Mouse (Mus musculus) midbrain, embryonic 16.5 days (tissue): Measurements from ENCODE around the gene Ttc28. TPM values are rescaled to one million over a fixed set of nuclear protein-coding genes. Genes with fewer than 3 reads are reported as not detected.

Source experiments
- ATAC-seq: fragments of 200-750 bp; cut with Nextera tagmentation; 2 replicates; pipeline ENCODE4 v1.8.0; 2017; ENCODE audit warnings: moderate TSS enrichment
- H3K27ac ChIP-seq: fragments of 300-500 bp; sonication (generic); 2 replicates; pipeline ENCODE4 v1.5.1; 2014; ENCODE audit warnings: mild to moderate bottlenecking, low read length, mixed read lengths
- H3K27me3 ChIP-seq: fragments of 300-500 bp; sonication (generic); 2 replicates; pipeline ENCODE4 v1.6.1; 2014; ENCODE audit warnings: low read depth, low read length, mixed read lengths; ENCODE audit not compliant: control insufficient read depth, insufficient read depth
- H3K36me3 ChIP-seq: fragments of 300-500 bp; sonication (generic); 2 replicates; pipeline ENCODE4 v1.6.1; 2014; ENCODE audit warnings: mild to moderate bottlenecking, low read length, moderate library complexity, mixed read lengths; ENCODE audit not compliant: control insufficient read depth, insufficient read depth
- H3K4me1 ChIP-seq: fragments of 300-500 bp; sonication (generic); 2 replicates; pipeline ENCODE4 v1.6.1; 2014; ENCODE audit warnings: mild to moderate bottlenecking, low read length, mixed read lengths; ENCODE audit not compliant: control insufficient read depth, insufficient read depth
- H3K4me2 ChIP-seq: fragments of 300-500 bp; sonication (generic); 2 replicates; pipeline ENCODE4 v1.6.1; 2014; ENCODE audit warnings: mild to moderate bottlenecking, low read length, mixed read lengths
- H3K4me3 ChIP-seq: fragments of 300-500 bp; sonication (generic); 2 replicates; pipeline ENCODE4 v1.5.1; 2014; ENCODE audit warnings: low read depth, mild to moderate bottlenecking, low read length, moderate library complexity, mixed read lengths
- H3K9ac ChIP-seq: fragments of 300-500 bp; sonication (generic); 2 replicates; pipeline ENCODE4 v1.6.1; 2014; ENCODE audit warnings: low read depth, low read length, mixed read lengths
- H3K9me3 ChIP-seq: fragments of 300-500 bp; sonication (generic); replicated peaks from 2 replicates; pipeline ENCODE4 v1.6.1; 2014; ENCODE audit warnings: mild to moderate bottlenecking, low read length, mixed read lengths; ENCODE audit not compliant: control insufficient read depth, poor library complexity, severe bottlenecking
- WGBS: fragments of 180-500 bp; shearing (Covaris S2); extraction: QIAGEN DNeasy Blood & Tissue Kit; methylation state at CpG from one replicate; pipeline ENCODE4 v1.1.7; 2014; 5-methylcytosine and 5-hydroxymethylcytosine counted together
- polyA plus RNA-seq: library from polyadenylated mRNA; unstranded; fragments of >200 nt; fragmentation: Nextera tagmentation; extraction: Ambion mirVana; gene quantifications from 2 replicates; pipeline ENCODE4 v1.2.1, GENCODE M21; 2015

Ttc28 gene
- polyA plus RNA-seq, 1 experiment from 2014 or later: 16.6 TPM

GRCm38 (mm10) chr5:111273589-111273988 is 394.0 kb downstream of the Ttc28 start:
- Histone ChIP-seq H3K9ac (no peak overlapping the region), H3K4me3 (no peak overlapping the region), H3K27ac (no peak overlapping the region), H3K9me3 (no peaks in the 10 kb centered on the region), H3K36me3 (peaks cover 13% of the 10 kb centered on the region), H3K4me2 (no peak overlapping the region), H3K4me1 (peaks cover 2% of the 10 kb centered on the region; the same call in 1 of the 2 replicates), H3K27me3 (no peaks in the 10 kb centered on the region)
- peak; percentile 65 for ATAC-seq
- 30% methylated on average over 10 of the region's 10 CpGs for WGBS

GRCm38 (mm10) chr5:111274948-111275347 is 395.3 kb downstream of the Ttc28 start:
- H3K4me1 ChIP-seq: peaks cover 2% of the 10 kb centered on the region; the same call in 1 of the 2 replicates
- H3K9ac ChIP-seq: no peak overlapping the region
- no peak overlapping the region for H3K4me3 ChIP-seq
- no peak for ATAC-seq
- H3K9me3 ChIP-seq: no peaks in the 10 kb centered on the region
- no peaks in the 10 kb centered on the region for H3K27me3 ChIP-seq
- H3K36me3 ChIP-seq: peaks cover 16% of the 10 kb centered on the region
- WGBS: 80% methylated on average over 5 of the region's 5 CpGs
- no peak overlapping the region for H3K4me2 ChIP-seq
- no peak overlapping the region for H3K27ac ChIP-seq

DNA sequence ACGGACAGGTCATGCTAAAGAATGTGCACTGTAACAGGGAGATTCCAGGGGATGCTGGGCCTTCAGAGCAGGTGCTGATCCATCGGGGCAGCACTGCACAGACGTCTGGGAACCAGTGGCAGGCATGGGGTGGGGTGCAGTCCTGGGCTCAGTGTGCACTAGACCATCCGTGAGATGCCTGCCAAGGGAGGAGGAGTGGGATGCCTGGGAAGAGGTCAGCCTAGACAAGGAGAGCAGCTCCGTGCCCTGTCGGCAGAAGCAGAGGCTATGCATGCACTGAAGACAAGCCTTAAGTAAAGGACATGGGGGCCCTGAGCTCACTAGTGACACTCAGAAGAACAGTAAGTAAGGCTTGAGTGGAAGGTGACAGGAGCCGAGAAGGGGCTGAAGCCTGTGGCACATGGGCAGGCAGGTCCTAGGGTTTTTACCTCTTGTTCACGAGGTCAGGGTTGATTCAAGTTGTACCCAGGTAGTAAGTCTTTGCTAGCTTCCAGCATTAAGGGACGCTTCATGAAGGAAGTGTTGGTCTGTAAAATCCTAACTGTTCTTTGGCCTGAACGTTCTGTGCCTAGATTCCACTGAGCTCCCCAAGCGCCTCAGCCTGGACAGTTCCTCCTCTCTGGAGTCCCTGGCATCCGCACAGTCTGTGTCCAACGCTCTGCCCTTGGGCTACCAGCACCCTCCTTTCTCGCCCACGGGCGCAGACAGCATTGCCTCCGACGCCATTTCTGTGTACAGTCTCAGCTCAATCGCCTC is 405.0 kb downstream of the Ttc28 start:
- Histone ChIP-seq H3K36me3 (peaks cover 51% of the 10 kb centered on the region), H3K4me3 (no peak overlapping the region), H3K4me2 (no peak overlapping the region), H3K9me3 (no peaks in the 10 kb centered on the region), H3K27me3 (no peaks in the 10 kb centered on the region), H3K9ac (no peak overlapping the region), H3K4me1 (no peaks in the 10 kb centered on the region), H3K27ac (no peak overlapping the region)
- no peak for ATAC-seq
- WGBS: 87% methylated on average over 19 of the region's 19 CpGs

GRCm38 (mm10) chr5:111287571-111287970 is 408.0 kb downstream of the Ttc28 start:
- H3K4me1 ChIP-seq: no peaks in the 10 kb centered on the region
- no peaks in the 10 kb centered on the region for H3K9me3 ChIP-seq
- H3K9ac ChIP-seq: no peak overlapping the region
- H3K27me3 ChIP-seq: no peaks in the 10 kb centered on the region
- WGBS: 55% methylated on average over 5 of the region's 5 CpGs
- ATAC-seq: no peak
- no peak overlapping the region for H3K4me3 ChIP-seq
- no peak overlapping the region for H3K4me2 ChIP-seq
- peaks cover 32% of the 10 kb centered on the region for H3K36me3 ChIP-seq
- no peak overlapping the region for H3K27ac ChIP-seq

DNA sequence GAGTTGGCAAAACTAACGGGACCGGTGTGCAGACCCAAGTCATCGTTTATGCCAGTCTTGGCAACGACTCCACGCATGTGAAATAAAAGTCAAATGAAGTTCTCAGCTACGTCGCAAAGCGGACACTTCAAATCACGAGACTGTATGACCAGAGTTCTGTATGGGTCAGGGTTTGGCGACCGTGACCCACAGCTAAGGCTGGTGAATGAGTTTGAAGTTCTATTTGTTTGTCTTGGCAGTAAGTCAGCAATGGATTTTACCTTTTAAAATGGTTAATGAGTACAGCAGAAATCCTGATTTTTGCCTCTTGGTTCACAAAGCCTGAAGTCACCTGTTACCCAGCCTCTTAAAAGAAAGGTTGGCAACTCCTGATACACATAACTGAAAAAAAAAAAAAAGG is 408.9 kb downstream of the Ttc28 start:
- Histone ChIP-seq H3K4me2 (no peak overlapping the region), H3K27me3 (no peaks in the 10 kb centered on the region), H3K36me3 (peaks cover 25% of the 10 kb centered on the region), H3K4me1 (no peaks in the 10 kb centered on the region), H3K9me3 (no peaks in the 10 kb centered on the region), H3K27ac (no peak overlapping the region), H3K4me3 (no peak overlapping the region), H3K9ac (no peak overlapping the region)
- ATAC-seq: no peak
- WGBS: 90% methylated on average over 11 of the region's 11 CpGs

DNA sequence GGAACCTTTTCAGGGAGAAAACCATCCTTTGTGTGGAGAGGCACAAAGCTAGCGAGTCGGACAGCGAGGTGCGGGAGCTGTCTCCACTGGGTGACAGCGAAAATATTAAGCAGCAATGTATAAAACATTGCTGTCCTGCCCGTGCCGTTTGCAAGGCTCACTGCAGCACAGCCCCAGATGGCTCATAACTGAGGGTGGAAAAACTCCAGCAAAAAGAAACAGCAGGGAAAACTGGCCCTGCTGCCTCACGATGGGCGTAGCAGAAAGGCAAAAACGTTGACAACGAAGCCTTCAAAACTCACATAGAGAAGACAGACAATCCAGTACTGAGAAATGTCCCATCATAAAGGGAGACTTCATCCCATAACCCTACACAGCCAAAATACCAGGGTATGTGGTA is 410.5 kb downstream of the Ttc28 start:
- Histone ChIP-seq H3K27me3 (no peaks in the 10 kb centered on the region), H3K4me3 (no peak overlapping the region), H3K9me3 (no peaks in the 10 kb centered on the region), H3K36me3 (peaks cover 20% of the 10 kb centered on the region), H3K4me2 (no peak overlapping the region), H3K4me1 (no peaks in the 10 kb centered on the region), H3K27ac (no peak overlapping the region), H3K9ac (no peak overlapping the region)
- WGBS: 61% methylated on average over 11 of the region's 11 CpGs
- ATAC-seq: no peak

GRCm38 (mm10) chr5:111291639-111292038 is 412.0 kb downstream of the Ttc28 start:
- Histone ChIP-seq H3K4me2 (no peak overlapping the region), H3K9me3 (no peaks in the 10 kb centered on the region), H3K4me1 (no peaks in the 10 kb centered on the region), H3K27me3 (no peaks in the 10 kb centered on the region), H3K9ac (no peak overlapping the region), H3K4me3 (no peak overlapping the region), H3K27ac (no peak overlapping the region), H3K36me3 (peaks cover 7% of the 10 kb centered on the region)
- WGBS: 58% methylated on average over 10 of the region's 10 CpGs
- 0 out of 2 replicates have a peak, but pooled peaks have one; percentile 66 for ATAC-seq

DNA sequence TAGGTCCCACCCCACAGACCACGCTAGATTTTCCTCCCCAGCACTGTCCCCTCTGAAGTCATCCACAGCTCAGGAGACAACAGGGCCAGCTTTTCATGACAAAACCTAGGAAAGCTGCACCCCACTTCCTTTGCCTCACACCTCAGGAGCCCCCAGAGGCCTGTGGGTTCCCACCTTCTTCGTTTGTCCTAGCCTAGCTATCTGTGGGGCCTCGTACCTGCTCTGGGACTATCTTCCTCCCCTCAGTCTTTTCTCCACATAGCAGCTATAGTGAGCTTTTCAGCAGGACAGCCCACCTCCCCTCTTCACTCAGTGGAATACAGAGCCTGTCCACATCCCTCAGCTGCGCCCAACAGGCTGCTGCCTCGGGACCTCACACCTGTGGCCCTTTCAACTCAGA is 418.2 kb downstream of the Ttc28 start:
- Histone ChIP-seq H3K9me3 (no peaks in the 10 kb centered on the region), H3K4me1 (no peaks in the 10 kb centered on the region; the same call in 1 of the 2 replicates), H3K4me2 (no peak overlapping the region), H3K9ac (no peak overlapping the region), H3K27me3 (no peaks in the 10 kb centered on the region), H3K36me3 (no peaks in the 10 kb centered on the region), H3K27ac (no peak overlapping the region), H3K4me3 (no peak overlapping the region)
- ATAC-seq: no peak
- 80% methylated on average over 5 of the region's 5 CpGs for WGBS

GRCm38 (mm10) chr5:111298706-111299105 is 419.1 kb downstream of the Ttc28 start:
- Histone ChIP-seq H3K27me3 (no peaks in the 10 kb centered on the region), H3K36me3 (no peaks in the 10 kb centered on the region), H3K4me3 (no peak overlapping the region), H3K4me1 (no peaks in the 10 kb centered on the region; the same call in 1 of the 2 replicates), H3K9me3 (no peaks in the 10 kb centered on the region), H3K4me2 (no peak overlapping the region), H3K27ac (no peak overlapping the region), H3K9ac (no peak overlapping the region)
- 51% methylated on average over 7 of the region's 7 CpGs for WGBS
- no peak for ATAC-seq
